Mouse (Mus musculus): Measurements from ENCODE around the gene Abhd11.

DNA sequence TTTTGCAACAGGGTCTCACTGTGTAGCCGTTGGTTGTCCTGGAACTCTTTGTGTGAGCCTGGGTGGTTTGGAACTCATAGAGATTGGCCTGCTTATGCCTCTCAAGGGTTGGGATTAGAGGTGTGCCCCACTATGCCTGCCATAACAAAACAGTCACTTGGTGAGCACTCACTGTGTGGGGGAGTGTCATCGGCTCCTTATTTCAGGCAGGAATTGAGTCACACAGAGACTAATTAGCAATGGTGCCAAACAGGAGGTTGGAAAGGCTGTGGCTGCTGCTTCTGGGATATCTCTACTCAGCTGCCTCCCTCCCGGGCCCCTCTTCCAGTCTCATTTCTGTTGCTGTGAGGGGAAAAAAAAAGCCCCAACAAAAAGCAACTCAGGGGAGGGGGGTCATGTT is 35.6 kb downstream of the Abhd11 start:
- no peak for TF ChIP-seq CTCF (IDR thresholded peaks at IDR 0.05; ENCODE audit: extremely low read depth, insufficient read depth, low read length)
- no peak for TF ChIP-seq POLR2A (IDR thresholded peaks at IDR 0.05; ENCODE audit: extremely low read depth, insufficient read depth, low read length)
